Mouse (Mus musculus) liver, embryonic 14.5 days (tissue): ENCODE data around the gene Cldn3.

Experiments
- CTCF ChIP-seq: IDR thresholded peaks from 2 replicates; pipeline ENCODE4 v1.5.1; 2016; ENCODE audit warnings: antibody characterized with exemption, low read depth, control low read depth
- EP300 ChIP-seq: IDR thresholded peaks from 2 replicates; pipeline ENCODE4 v1.6.1; 2016; ENCODE audit warnings: antibody characterized with exemption, low read depth

GRCm38 (mm10) chr5:134976577-134977250, 9.3 kb upstream of the Cldn3 start:
- no peak for TF ChIP-seq CTCF
- TF ChIP-seq EP300: peak; percentile 64; the same call in 1 of the 2 replicates
